Mouse (Mus musculus) lung, postnatal 0 days (tissue): ENCODE data around the gene Gm11146.

ENCODE experiments used
- CTCF ChIP-seq: IDR thresholded peaks from 2 replicates; pipeline ENCODE4 v1.5.1; 2016; ENCODE audit warnings: antibody characterized with exemption, mild to moderate bottlenecking
- EP300 ChIP-seq: IDR thresholded peaks from 2 replicates; pipeline ENCODE4 v1.6.1; 2016; ENCODE audit warnings: antibody characterized with exemption, mild to moderate bottlenecking, control low read depth

GRCm38 (mm10) chr16:77650596-77650995 lies 48.7 kb upstream of the Gm11146 start:
- TF ChIP-seq CTCF (no peak), EP300 (no peak)
